Mouse (Mus musculus) embryonic fibroblast, embryonic 13.5 days (primary cell): ENCODE results near the gene Ubr1.
"Not testable (repeated sequence)": the region's sequence is repeated elsewhere in the genome, so short reads cannot be mapped to it uniquely, and the experiment has no call there.

Source experiments
- CTCF ChIP-seq: IDR thresholded peaks from 2 replicates; pipeline ENCODE4 v1.5.1; 2011; ENCODE audit warnings: mild to moderate bottlenecking, control low read depth, low read length, moderate library complexity, borderline replicate concordance; ENCODE audit not compliant: insufficient read depth
- POLR2A ChIP-seq: IDR thresholded peaks from 2 replicates; pipeline ENCODE4 v1.6.1; 2011; ENCODE audit warnings: low read depth, mild to moderate bottlenecking, control low read depth, low read length, moderate library complexity

GRCm38 (mm10) chr2:120972257-120972656, 1.7 kb upstream of the Ubr1 start:
- TF ChIP-seq POLR2A, CTCF: not testable (repeated sequence)
